Mouse (Mus musculus) intestine, postnatal 0 days (tissue): ENCODE data around the gene Polr3e. TPM values are rescaled to one million over a fixed set of nuclear protein-coding genes. Genes with fewer than 3 reads are reported as not detected.
A peak's percentile ranks its signal among the peaks of the same experiment; 100 is the strongest.

Source experiments
- ATAC-seq: fragments of 200-750 bp; cut with Nextera tagmentation; 2 replicates; pipeline ENCODE4 v1.8.0; 2017; ENCODE audit warnings: mild to moderate bottlenecking, moderate TSS enrichment, moderate library complexity
- H3K27ac ChIP-seq: fragments of 300-500 bp; sonication (generic); 2 replicates; pipeline ENCODE4 v1.5.1; 2014; ENCODE audit warnings: mild to moderate bottlenecking, low read depth, low read length, moderate library complexity
- H3K27me3 ChIP-seq: fragments of 300-500 bp; sonication (generic); replicated peaks from 2 replicates; pipeline ENCODE4 v1.6.1; 2014; ENCODE audit warnings: low read length, mixed read lengths; ENCODE audit not compliant: control insufficient read depth, insufficient read depth
- H3K36me3 ChIP-seq: fragments of 300-500 bp; sonication (generic); 2 replicates; pipeline ENCODE4 v1.6.1; 2014; ENCODE audit warnings: mild to moderate bottlenecking, moderate library complexity; ENCODE audit not compliant: control insufficient read depth, insufficient read depth
- H3K4me1 ChIP-seq: fragments of 300-500 bp; sonication (generic); replicated peaks from 2 replicates; pipeline ENCODE4 v1.6.1; 2014; ENCODE audit warnings: antibody characterized with exemption, low read length, mixed read lengths; ENCODE audit not compliant: control insufficient read depth, insufficient read depth
- H3K4me2 ChIP-seq: fragments of 300-500 bp; sonication (generic); replicated peaks from 2 replicates; pipeline ENCODE4 v1.6.1; 2014; ENCODE audit warnings: low read depth, mild to moderate bottlenecking, moderate library complexity
- H3K4me3 ChIP-seq: fragments of 300-500 bp; sonication (generic); 2 replicates; pipeline ENCODE4 v1.5.1; 2014; ENCODE audit warnings: low read depth, low read length
- H3K9ac ChIP-seq: fragments of 300-500 bp; sonication (generic); 2 replicates; pipeline ENCODE4 v1.6.1; 2014; ENCODE audit warnings: mild to moderate bottlenecking, low read depth, low read length
- H3K9me3 ChIP-seq: fragments of 300-500 bp; sonication (generic); 2 replicates; pipeline ENCODE4 v1.6.1; 2016; ENCODE audit warnings: mixed run types; ENCODE audit not compliant: control insufficient read depth
- CTCF ChIP-seq: sonication (generic); IDR thresholded peaks from 2 replicates; pipeline ENCODE4 v1.5.1; 2016; ENCODE audit warnings: low read depth, mild to moderate bottlenecking, control low read depth, antibody characterized with exemption, moderate library complexity
- WGBS: fragments of 180-500 bp; shearing (Covaris S2); extraction: QIAGEN DNeasy Blood & Tissue Kit; methylation state at CpG from one replicate; pipeline ENCODE4 v1.1.7; 2014; 5-methylcytosine and 5-hydroxymethylcytosine counted together
- polyA plus RNA-seq: library from polyadenylated mRNA; unstranded; fragments of >200 nt; fragmentation: Nextera tagmentation; extraction: Ambion mirVana; gene quantifications from 2 replicates; pipeline ENCODE4 v1.2.1, GENCODE M21; 2015

The Polr3e gene
- 18.3 and 19.6 TPM in 2 replicates for polyA plus RNA-seq

- Histone ChIP-seq H3K27me3 (no peaks in the 10 kb centered on the region), H3K4me2 (peak within 1 kb of the TSS; percentile 87), H3K27ac (peak within 1 kb of the TSS; percentile 94), H3K36me3 (0 out of 2 replicates have a peak, but pooled peaks cover 4% of the 10 kb centered on the region), H3K9me3 (no peaks in the 10 kb centered on the region), H3K9ac (peak within 1 kb of the TSS; percentile 89), H3K4me3 (peak within 1 kb of the TSS; percentile 97), H3K4me1 (no peaks in the 10 kb centered on the region)
- TF ChIP-seq CTCF, result peak; percentile 94
- ATAC-seq, result peak; percentile 91
- under 1% methylated on average over 98 of the region's 102 CpGs for WGBS
These were observed at the start of gene Polr3e for GRCm38 (mm10) chr7:120917592-120918461. Gene Polr3e, plus strand, starts transcription at chr7:120917744.

- Histone ChIP-seq H3K4me3 (no peak overlapping the region), H3K4me1 (peaks cover 26% of the 10 kb centered on the region; the same call in 1 of the 2 replicates), H3K9me3 (no peaks in the 10 kb centered on the region), H3K36me3 (0 out of 2 replicates have a peak, but pooled peaks cover 2% of the 10 kb centered on the region), H3K9ac (0 out of 2 replicates have a peak overlapping the region, but pooled peaks have one; percentile 17), H3K4me2 (0 out of 2 replicates have a peak overlapping the region, but pooled peaks have one; percentile 17), H3K27ac (peak overlapping the region; percentile 41; the same call in 1 of the 2 replicates), H3K27me3 (no peaks in the 10 kb centered on the region)
- ATAC-seq, result no peak
- WGBS, result 9% methylated on average over 5 of the region's 5 CpGs
- TF ChIP-seq CTCF, result no peak
These were observed 47.7 kb upstream of the Polr3e start for GRCm38 (mm10) chr7:120869883-120870282.

- Histone ChIP-seq H3K4me2 (0 out of 2 replicates have a peak overlapping the region, but pooled peaks have one; percentile 17), H3K9ac (no peak overlapping the region), H3K27ac (peak overlapping the region; percentile 41), H3K4me3 (no peak overlapping the region), H3K9me3 (no peaks in the 10 kb centered on the region), H3K27me3 (no peaks in the 10 kb centered on the region), H3K36me3 (0 out of 2 replicates have a peak, but pooled peaks cover 2% of the 10 kb centered on the region), H3K4me1 (peaks cover 23% of the 10 kb centered on the region; the same call in 1 of the 2 replicates)
- 52% methylated on average over 5 of the region's 5 CpGs for WGBS
- no peak for TF ChIP-seq CTCF
- no peak for ATAC-seq
These were observed 47.0 kb upstream of the Polr3e start for GRCm38 (mm10) chr7:120870431-120871008.

GRCm38 (mm10) chr7:120873083-120873482 lies 44.5 kb upstream of the Polr3e start:
- WGBS, result 78% methylated on average over 12 of the region's 12 CpGs
- Histone ChIP-seq H3K36me3 (0 out of 2 replicates have a peak, but pooled peaks cover 2% of the 10 kb centered on the region), H3K4me1 (0 out of 2 replicates have a peak, but pooled peaks cover 20% of the 10 kb centered on the region), H3K9ac (no peak overlapping the region), H3K4me3 (no peak overlapping the region), H3K9me3 (no peaks in the 10 kb centered on the region), H3K27me3 (no peaks in the 10 kb centered on the region), H3K27ac (no peak overlapping the region), H3K4me2 (no peak overlapping the region)
- no peak for TF ChIP-seq CTCF
- ATAC-seq, result no peak

GRCm38 (mm10) chr7:120874021-120874420 lies 43.5 kb upstream of the Polr3e start:
- Histone ChIP-seq H3K9ac (no peak overlapping the region), H3K4me3 (no peak overlapping the region), H3K27ac (peak overlapping the region; percentile 16; the same call in 1 of the 2 replicates), H3K4me1 (0 out of 2 replicates have a peak, but pooled peaks cover 17% of the 10 kb centered on the region), H3K36me3 (0 out of 2 replicates have a peak, but pooled peaks cover 2% of the 10 kb centered on the region), H3K27me3 (no peaks in the 10 kb centered on the region), H3K9me3 (no peaks in the 10 kb centered on the region), H3K4me2 (no peak overlapping the region)
- TF ChIP-seq CTCF, result no peak
- no peak for ATAC-seq
- whole genome bisulfite sequencing, result 89% methylated on average over 3 of the region's 3 CpGs
